Mouse (Mus musculus) CH12.LX (cell line): ENCODE measurements around the gene Obox2.
"Not testable (repeated sequence)": the region's sequence is repeated elsewhere in the genome, so short reads cannot be mapped to it uniquely, and the experiment has no call there.

Source experiments
- CTCF ChIP-seq, 2 experiments: IDR thresholded peaks in 1 of 2; conservative IDR thresholded peaks in 1 of 2; 2 replicates each; pipeline ENCODE4 v1.5.1; 2011 to 2012; ENCODE audit warnings: low read depth in 2 of 2, low read length in 2 of 2, improper control_type of control experiment in 1 of 2, inconsistent platforms in 1 of 2, mild to moderate bottlenecking in 1 of 2, moderate library complexity in 1 of 2
- E2F4 ChIP-seq: IDR thresholded peaks from 2 replicates; pipeline ENCODE4 v1.6.1; 2011; ENCODE audit warnings: low read depth, low read length, improper control_type of control experiment; ENCODE audit not compliant: insufficient replicate concordance
- EP300 ChIP-seq: IDR thresholded peaks from 2 replicates; pipeline ENCODE4 v1.6.1; 2011; ENCODE audit warnings: low read length, improper control_type of control experiment
- MAFK ChIP-seq: IDR thresholded peaks from 2 replicates; pipeline ENCODE4 v1.6.1; 2011; ENCODE audit warnings: low read length, improper control_type of control experiment; ENCODE audit not compliant: insufficient replicate concordance
- POLR2A ChIP-seq: IDR thresholded peaks from 2 replicates; pipeline ENCODE4 v1.6.1; 2011; ENCODE audit warnings: low read depth, mild to moderate bottlenecking, improper control_type of control experiment, low read length

DNA sequence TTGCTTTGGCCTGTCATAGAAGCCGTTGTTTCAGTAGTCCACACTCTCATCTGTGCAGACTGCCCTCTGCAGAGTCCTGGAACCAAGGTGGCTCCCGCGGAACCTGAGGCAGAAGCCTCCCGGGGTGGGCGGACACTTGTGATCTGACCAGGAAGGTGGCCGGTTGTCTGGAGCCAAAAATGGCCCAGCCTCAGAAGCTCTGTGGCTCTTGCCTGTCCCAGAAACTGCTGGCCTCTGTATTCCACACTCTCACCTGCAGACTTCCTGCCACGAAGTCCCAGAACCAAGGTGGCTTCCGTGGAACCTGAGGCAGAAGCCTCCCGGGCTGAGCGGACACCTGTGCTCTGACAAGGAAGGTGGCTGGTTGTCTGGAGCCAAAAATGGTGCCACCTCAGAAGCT is 18.3 kb downstream of the Obox2 start:
- not testable (repeated sequence) for TF ChIP-seq POLR2A; E2F4; CTCF (conservative IDR thresholded peaks at IDR 0.05 in 1 of 2, IDR thresholded peaks at IDR 0.05 in 1 of 2; ENCODE audit: low read depth in 2 of 2, low read length in 2 of 2); MAFK; EP300
